Mouse (Mus musculus) spleen, postnatal 4 days (tissue): ENCODE measurements around the gene Mxi1.
A peak's percentile ranks its signal among the peaks of the same experiment; 100 is the strongest.

Experiments
- DNase-seq, 2 experiments: peaks; one replicate each; pipeline ENCODE4 v3.0.0; 2022; ENCODE audit warnings: low spot score in 2 of 2

Mxi1 gene

GRCm38 (mm10) chr19:53322438-53323048, 12.2 kb downstream of the Mxi1 start:
- no peak for DNase-seq

GRCm38 (mm10) chr19:53324866-53325265, 14.5 kb downstream of the Mxi1 start:
- no peak for DNase-seq

- peak; percentile 77 to 84 for DNase-seq
Observed at GRCm38 (mm10) chr19:53325578-53326295, 15.4 kb downstream of the Mxi1 start.

- peak; percentile 51 to 73 for DNase-seq
Observed at GRCm38 (mm10) chr19:53328116-53328515, 17.8 kb downstream of the Mxi1 start.

- DNase-seq = peak; percentile 92 to 97
Observed at GRCm38 (mm10) chr19:53329221-53329991, 19.1 kb downstream of the Mxi1 start.

GRCm38 (mm10) chr19:53329992-53330381, 19.7 kb downstream of the Mxi1 start:
- DNase-seq = peak; percentile 67 to 82

- no peak for DNase-seq
Observed at GRCm38 (mm10) chr19:53331882-53332500, 21.7 kb downstream of the Mxi1 start.

GRCm38 (mm10) chr19:53333730-53334129, 23.4 kb downstream of the Mxi1 start:
- DNase-seq = no peak

- no peak for DNase-seq
Observed at GRCm38 (mm10) chr19:53335241-53335640, 24.9 kb downstream of the Mxi1 start.

GRCm38 (mm10) chr19:53340423-53340822, 30.1 kb downstream of the Mxi1 start:
- no peak for DNase-seq

GRCm38 (mm10) chr19:53343174-53343881, 33.0 kb downstream of the Mxi1 start:
- no peak for DNase-seq

- DNase-seq = no peak
Observed at GRCm38 (mm10) chr19:53344062-53344461, 33.7 kb downstream of the Mxi1 start.

GRCm38 (mm10) chr19:53345766-53346165, 35.4 kb downstream of the Mxi1 start:
- DNase-seq = no peak

- DNase-seq = no peak
Observed at GRCm38 (mm10) chr19:53353864-53354263, 43.5 kb downstream of the Mxi1 start.

- no peak for DNase-seq
Observed at GRCm38 (mm10) chr19:53354271-53355000, 44.1 kb downstream of the Mxi1 start.

GRCm38 (mm10) chr19:53355065-53355464, 44.7 kb downstream of the Mxi1 start:
- no peak for DNase-seq

- no peak for DNase-seq
Observed at GRCm38 (mm10) chr19:53359160-53360033, 49.1 kb downstream of the Mxi1 start.

- DNase-seq = no peak
Observed at GRCm38 (mm10) chr19:53360265-53360958, 50.1 kb downstream of the Mxi1 start.

- DNase-seq = peak; percentile 68 to 81
Observed at GRCm38 (mm10) chr19:53362967-53363366, 52.6 kb downstream of the Mxi1 start.
